Mouse (Mus musculus) hindbrain, embryonic 13.5 days (tissue): ENCODE measurements around the gene Csgalnact2. TPM values are rescaled to one million over a fixed set of nuclear protein-coding genes. Genes with fewer than 3 reads are reported as not detected.
A peak's percentile ranks its signal among the peaks of the same experiment; 100 is the strongest.

ENCODE experiments used
- ATAC-seq: fragments of 200-750 bp; cut with Nextera tagmentation; 2 replicates; pipeline ENCODE4 v1.8.0; 2017; ENCODE audit warnings: moderate TSS enrichment; ENCODE audit not compliant: low FRiP score
- H3K27ac ChIP-seq: fragments of 300-500 bp; sonication (generic); 2 replicates; pipeline ENCODE4 v1.5.1; 2015; ENCODE audit warnings: inconsistent platforms, mild to moderate bottlenecking, moderate library complexity
- H3K27me3 ChIP-seq: fragments of 300-500 bp; sonication (generic); 2 replicates; pipeline ENCODE4 v1.6.1; 2015; ENCODE audit warnings: mild to moderate bottlenecking, inconsistent platforms
- H3K36me3 ChIP-seq: fragments of 300-500 bp; sonication (generic); 2 replicates; pipeline ENCODE4 v1.6.1; 2015; ENCODE audit warnings: mild to moderate bottlenecking, inconsistent platforms
- H3K4me1 ChIP-seq: fragments of 300-500 bp; sonication (generic); replicated peaks from 2 replicates; pipeline ENCODE4 v1.6.1; 2015; ENCODE audit warnings: inconsistent platforms
- H3K4me2 ChIP-seq: fragments of 300-500 bp; sonication (generic); 2 replicates; pipeline ENCODE4 v1.6.1; 2015; ENCODE audit warnings: inconsistent platforms, mild to moderate bottlenecking, moderate library complexity
- H3K4me3 ChIP-seq: fragments of 300-500 bp; sonication (generic); 2 replicates; pipeline ENCODE4 v1.5.1; 2015; ENCODE audit warnings: mild to moderate bottlenecking, inconsistent platforms
- H3K9ac ChIP-seq: fragments of 300-500 bp; sonication (generic); 2 replicates; pipeline ENCODE4 v1.6.1; 2015; ENCODE audit warnings: mild to moderate bottlenecking, inconsistent platforms
- H3K9me3 ChIP-seq: fragments of 300-500 bp; sonication (generic); 2 replicates; pipeline ENCODE4 v1.6.1; 2016; ENCODE audit warnings: inconsistent platforms
- WGBS: fragments of 180-500 bp; shearing (Covaris S2); methylation state at CpG from one replicate; pipeline ENCODE4 v1.1.7; 2015; 5-methylcytosine and 5-hydroxymethylcytosine counted together
- polyA plus RNA-seq: library from polyadenylated mRNA; unstranded; fragments of >200 nt; fragmentation: Nextera tagmentation; extraction: Ambion mirVana; gene quantifications from 2 replicates; pipeline ENCODE4 v1.2.1, GENCODE M21; 2015

Csgalnact2 gene
- polyA plus RNA-seq, 1 experiment from 2014 or later: 9.5 TPM

DNA sequence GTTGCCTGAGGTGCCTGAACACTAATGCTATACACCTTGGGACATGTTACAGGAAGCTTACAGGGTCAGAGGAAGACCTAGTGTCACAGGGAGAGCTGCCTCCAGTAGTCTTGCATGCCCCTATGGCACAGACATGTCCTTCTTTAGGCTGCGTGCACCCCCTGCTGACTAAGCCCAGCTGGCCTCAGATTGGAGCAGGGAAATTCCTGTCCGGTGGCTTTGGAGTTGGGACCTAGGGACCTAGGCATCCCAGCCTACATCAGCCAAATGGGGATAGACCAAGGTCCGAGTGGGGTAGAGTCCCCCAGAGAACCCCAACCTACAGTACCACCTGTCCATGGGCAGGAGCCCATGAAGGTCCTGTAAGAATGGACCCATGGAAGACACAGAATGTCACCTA lies 56.6 kb downstream of the Csgalnact2 start:
- H3K4me3 ChIP-seq: no peak overlapping the region
- no peaks in the 10 kb centered on the region for H3K36me3 ChIP-seq
- 81% methylated on average over 3 of the region's 3 CpGs for WGBS
- no peak overlapping the region for H3K4me2 ChIP-seq
- H3K27me3 ChIP-seq: no peaks in the 10 kb centered on the region
- no peak for ATAC-seq
- no peak overlapping the region for H3K9ac ChIP-seq
- H3K27ac ChIP-seq: no peak overlapping the region
- H3K9me3 ChIP-seq: no peaks in the 10 kb centered on the region
- H3K4me1 ChIP-seq: peaks cover 13% of the 10 kb centered on the region

DNA sequence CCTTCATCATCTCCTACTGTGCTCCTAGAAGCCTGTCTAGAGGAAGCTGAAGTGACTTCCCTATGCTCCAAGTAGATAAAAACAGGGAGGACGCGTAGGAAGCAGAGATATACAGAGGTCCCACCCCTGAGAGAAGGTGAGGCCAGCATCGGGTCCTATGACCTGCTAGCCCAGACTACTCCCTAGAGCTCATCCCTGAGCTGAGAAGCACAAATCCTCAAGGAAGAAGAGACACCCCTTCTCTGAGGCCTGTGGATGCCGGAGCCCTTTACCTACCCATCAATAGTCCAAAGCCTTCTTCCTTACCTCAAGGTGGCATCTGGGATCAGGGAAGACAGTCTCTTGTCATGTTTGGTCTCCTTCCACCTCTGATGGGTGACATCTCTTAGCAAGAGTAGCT lies 58.2 kb downstream of the Csgalnact2 start:
- 94% methylated on average over 4 of the region's 4 CpGs for WGBS
- no peak for ATAC-seq
- no peak overlapping the region for H3K9ac ChIP-seq
- H3K4me1 ChIP-seq: peaks cover 22% of the 10 kb centered on the region
- no peak overlapping the region for H3K27ac ChIP-seq
- H3K4me2 ChIP-seq: no peak overlapping the region
- no peaks in the 10 kb centered on the region for H3K9me3 ChIP-seq
- H3K4me3 ChIP-seq: no peak overlapping the region
- 0 out of 2 replicates have a peak, but pooled peaks cover 2% of the 10 kb centered on the region for H3K27me3 ChIP-seq
- H3K36me3 ChIP-seq: no peaks in the 10 kb centered on the region

DNA sequence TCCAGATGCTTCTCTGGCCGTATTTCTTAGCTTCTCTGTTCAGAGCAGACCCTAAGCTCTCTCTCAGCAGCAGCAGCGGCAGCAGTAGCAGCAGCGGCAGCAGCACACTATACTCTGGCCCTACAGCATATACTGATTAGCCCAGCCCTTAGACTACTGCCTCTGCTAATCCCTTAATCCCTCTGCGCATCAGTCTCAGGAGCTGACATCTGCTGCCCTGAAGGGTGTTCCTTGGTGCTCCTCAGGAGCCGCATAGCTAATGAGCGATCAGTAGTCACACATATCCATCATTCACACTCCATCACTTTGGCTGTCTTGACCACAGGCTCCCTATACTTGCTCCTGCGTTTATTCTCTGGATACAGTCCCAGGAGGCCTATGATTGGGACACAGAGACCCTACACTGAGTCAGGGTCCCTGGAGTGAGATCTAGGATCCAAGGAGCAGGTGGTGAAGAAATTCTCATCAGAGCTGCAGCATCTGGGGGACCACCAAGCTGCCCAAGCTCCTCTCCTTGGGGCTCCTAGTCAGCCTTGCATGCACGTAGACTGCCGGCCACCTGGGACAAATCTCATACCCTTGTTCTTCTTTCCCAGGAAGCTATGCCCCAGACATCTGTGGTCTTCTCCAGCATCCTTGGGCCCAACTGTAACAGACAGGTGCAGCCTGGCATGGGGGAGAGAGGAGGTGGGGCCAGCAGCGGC lies 59.0 kb downstream of the Csgalnact2 start:
- no peaks in the 10 kb centered on the region for H3K36me3 ChIP-seq
- ATAC-seq: peak; percentile 45; the same call in 1 of the 2 replicates
- H3K4me2 ChIP-seq: no peak overlapping the region
- 56% methylated on average over 10 of the region's 10 CpGs for WGBS
- H3K27me3 ChIP-seq: 0 out of 2 replicates have a peak, but pooled peaks cover 2% of the 10 kb centered on the region
- no peak overlapping the region for H3K4me3 ChIP-seq
- peaks cover 22% of the 10 kb centered on the region for H3K4me1 ChIP-seq
- H3K9me3 ChIP-seq: no peaks in the 10 kb centered on the region
- no peak overlapping the region for H3K9ac ChIP-seq
- no peak overlapping the region for H3K27ac ChIP-seq

DNA sequence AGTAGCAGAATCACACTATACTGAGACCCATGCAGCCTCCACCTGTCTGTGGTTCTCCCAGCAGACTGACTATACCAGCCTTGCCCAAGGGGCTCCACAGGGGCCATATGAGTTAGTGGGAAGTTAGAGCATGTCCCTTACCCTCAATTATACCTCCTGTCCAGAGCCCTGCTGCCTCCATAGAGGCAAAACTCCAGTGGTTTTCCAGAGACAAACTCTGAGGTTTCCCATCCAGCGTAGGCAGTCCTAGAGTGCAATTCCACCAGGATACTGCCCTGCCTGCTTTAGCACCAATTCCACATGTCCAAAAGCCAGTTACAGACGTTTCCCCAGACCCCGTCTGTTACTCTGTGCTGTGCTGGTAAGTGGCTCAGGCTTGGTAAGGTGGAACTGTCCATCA lies 59.6 kb downstream of the Csgalnact2 start:
- 0 out of 2 replicates have a peak, but pooled peaks cover 2% of the 10 kb centered on the region for H3K27me3 ChIP-seq
- H3K4me1 ChIP-seq: peaks cover 26% of the 10 kb centered on the region
- no peak overlapping the region for H3K9ac ChIP-seq
- no peak overlapping the region for H3K27ac ChIP-seq
- H3K4me3 ChIP-seq: no peak overlapping the region
- no peak overlapping the region for H3K4me2 ChIP-seq
- 0 out of 2 replicates have a peak, but pooled peaks have one; percentile 8 for ATAC-seq
- H3K9me3 ChIP-seq: no peaks in the 10 kb centered on the region
- H3K36me3 ChIP-seq: no peaks in the 10 kb centered on the region
- WGBS: 66% methylated on average over 3 of the region's 3 CpGs

DNA sequence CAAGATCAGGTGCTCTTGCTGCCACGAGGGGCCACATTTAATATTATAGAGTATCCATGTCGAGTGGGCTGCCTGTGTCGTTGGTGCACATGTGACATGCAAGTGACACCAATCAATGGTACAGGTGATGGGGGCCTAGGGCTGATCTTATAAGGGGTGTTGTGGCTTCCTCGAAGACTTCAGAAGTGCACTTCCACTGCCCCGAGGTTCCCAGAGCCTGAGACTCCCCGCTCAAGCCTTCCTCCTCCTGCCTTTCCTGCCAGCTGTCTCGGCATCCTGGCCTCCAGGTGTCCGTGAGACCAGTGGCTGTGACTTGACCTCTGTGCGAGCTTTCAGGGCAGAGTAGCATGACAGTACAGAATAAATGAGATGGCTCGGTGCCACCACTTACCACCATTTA lies 60.2 kb downstream of the Csgalnact2 start:
- H3K27me3 ChIP-seq: 0 out of 2 replicates have a peak, but pooled peaks cover 2% of the 10 kb centered on the region
- H3K36me3 ChIP-seq: no peaks in the 10 kb centered on the region
- peaks cover 31% of the 10 kb centered on the region for H3K4me1 ChIP-seq
- H3K4me3 ChIP-seq: no peak overlapping the region
- H3K9ac ChIP-seq: no peak overlapping the region
- no peak for ATAC-seq
- WGBS: 66% methylated on average over 10 of the region's 10 CpGs
- no peak overlapping the region for H3K4me2 ChIP-seq
- no peaks in the 10 kb centered on the region for H3K9me3 ChIP-seq
- H3K27ac ChIP-seq: no peak overlapping the region

DNA sequence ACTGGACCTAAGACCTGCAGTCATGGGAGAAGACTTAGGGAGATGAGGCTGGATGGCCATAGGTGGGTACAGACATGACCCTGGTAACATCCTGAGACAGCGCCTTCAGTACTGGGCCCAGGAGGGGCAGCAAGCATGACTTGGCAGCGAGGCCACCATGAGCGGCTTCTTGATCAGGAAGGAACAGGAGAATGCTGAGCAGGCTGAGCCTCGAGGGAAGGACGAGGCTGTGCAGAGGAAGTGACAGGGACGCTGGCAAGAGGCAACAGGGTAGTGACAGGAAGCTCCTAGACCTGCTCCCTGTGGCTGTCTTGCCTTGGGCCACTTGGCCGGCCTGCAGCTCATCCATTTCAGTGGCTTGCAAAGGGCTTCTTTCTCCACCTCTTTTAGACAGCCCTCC lies 61.5 kb downstream of the Csgalnact2 start:
- ATAC-seq: no peak
- H3K9ac ChIP-seq: no peak overlapping the region
- H3K4me1 ChIP-seq: peaks cover 31% of the 10 kb centered on the region
- no peaks in the 10 kb centered on the region for H3K9me3 ChIP-seq
- H3K36me3 ChIP-seq: no peaks in the 10 kb centered on the region
- H3K27ac ChIP-seq: no peak overlapping the region
- no peak overlapping the region for H3K4me2 ChIP-seq
- 0 out of 2 replicates have a peak, but pooled peaks cover 2% of the 10 kb centered on the region for H3K27me3 ChIP-seq
- H3K4me3 ChIP-seq: no peak overlapping the region
- WGBS: 91% methylated on average over 7 of the region's 7 CpGs

DNA sequence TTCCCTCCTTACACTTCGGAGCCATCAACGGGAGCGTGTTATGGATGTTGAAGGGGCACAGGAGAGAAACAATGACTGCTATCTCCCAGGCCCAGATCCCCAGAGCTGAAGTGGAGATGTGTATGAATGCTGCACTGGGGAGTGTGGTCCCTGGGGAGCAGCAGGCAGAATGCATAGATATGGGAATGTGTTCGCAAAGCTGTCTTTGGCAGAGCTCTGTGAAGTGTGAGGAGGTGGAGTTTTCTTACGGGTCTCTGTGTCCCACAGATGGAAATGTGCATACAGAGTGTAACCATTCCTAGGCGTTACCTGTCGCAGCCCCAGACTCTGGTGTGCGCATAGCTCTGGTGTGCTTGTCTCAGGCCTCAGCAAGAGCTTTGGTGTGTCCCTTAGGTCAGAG lies 62.2 kb downstream of the Csgalnact2 start:
- Histone ChIP-seq H3K4me2 (no peak overlapping the region), H3K27ac (no peak overlapping the region), H3K9me3 (no peaks in the 10 kb centered on the region), H3K27me3 (0 out of 2 replicates have a peak, but pooled peaks cover 2% of the 10 kb centered on the region), H3K9ac (no peak overlapping the region), H3K4me3 (no peak overlapping the region), H3K36me3 (no peaks in the 10 kb centered on the region), H3K4me1 (peaks cover 31% of the 10 kb centered on the region)
- ATAC-seq: no peak
- 86% methylated on average over 8 of the region's 8 CpGs for WGBS

DNA sequence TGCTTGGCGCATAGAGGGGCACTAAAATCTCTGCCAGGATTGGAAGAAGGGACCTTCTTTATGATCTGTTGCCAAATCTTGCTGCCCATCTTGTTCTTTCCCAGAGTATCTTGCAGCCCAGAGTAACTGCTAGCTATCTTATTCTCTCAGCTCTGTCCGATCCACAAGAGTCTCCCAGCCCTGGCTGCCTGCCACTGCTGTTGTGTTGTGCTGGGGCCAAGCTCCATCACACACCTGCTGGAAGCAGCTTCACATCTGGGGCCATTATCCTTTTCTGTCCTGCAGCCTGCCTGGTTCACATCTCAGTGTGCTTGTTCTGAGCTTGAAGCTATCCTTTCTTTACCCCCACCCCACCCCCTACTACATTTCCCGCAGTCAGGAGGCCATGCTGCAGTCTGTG lies 62.7 kb downstream of the Csgalnact2 start:
- Histone ChIP-seq H3K9me3 (no peaks in the 10 kb centered on the region), H3K27ac (no peak overlapping the region), H3K4me2 (no peak overlapping the region), H3K27me3 (0 out of 2 replicates have a peak, but pooled peaks cover 2% of the 10 kb centered on the region), H3K4me1 (peaks cover 31% of the 10 kb centered on the region), H3K9ac (no peak overlapping the region), H3K36me3 (no peaks in the 10 kb centered on the region), H3K4me3 (no peak overlapping the region)
- no peak for ATAC-seq
- 73% methylated on average over 3 of the region's 3 CpGs for WGBS

DNA sequence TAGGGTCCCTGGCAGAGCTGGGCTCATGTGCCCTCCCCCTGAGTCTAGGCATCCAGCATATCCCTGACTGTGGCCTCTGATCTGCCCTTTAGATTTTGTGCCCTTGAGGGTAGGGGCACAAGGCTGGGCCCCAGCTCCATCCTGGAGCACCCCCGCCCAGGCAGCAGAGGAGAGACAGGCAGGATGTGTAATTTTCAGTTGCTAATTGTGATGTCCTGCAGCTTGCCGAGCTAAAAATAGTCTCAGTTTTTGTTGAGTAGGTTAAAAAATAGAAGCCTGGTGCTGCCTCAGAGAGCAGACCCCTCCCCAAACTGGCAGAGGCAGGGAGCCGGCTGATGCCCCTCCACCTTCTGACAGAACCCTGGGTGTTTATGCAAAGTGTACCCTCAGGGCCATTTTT lies 64.8 kb downstream of the Csgalnact2 start:
- H3K9ac ChIP-seq: peak overlapping the region; percentile 46; the same call in 1 of the 2 replicates
- WGBS: 61% methylated on average over 3 of the region's 3 CpGs
- no peaks in the 10 kb centered on the region for H3K9me3 ChIP-seq
- peaks cover 27% of the 10 kb centered on the region for H3K4me1 ChIP-seq
- no peaks in the 10 kb centered on the region for H3K36me3 ChIP-seq
- no peak overlapping the region for H3K4me2 ChIP-seq
- no peak overlapping the region for H3K27ac ChIP-seq
- H3K27me3 ChIP-seq: 0 out of 2 replicates have a peak, but pooled peaks cover 2% of the 10 kb centered on the region
- no peak for ATAC-seq
- H3K4me3 ChIP-seq: no peak overlapping the region

DNA sequence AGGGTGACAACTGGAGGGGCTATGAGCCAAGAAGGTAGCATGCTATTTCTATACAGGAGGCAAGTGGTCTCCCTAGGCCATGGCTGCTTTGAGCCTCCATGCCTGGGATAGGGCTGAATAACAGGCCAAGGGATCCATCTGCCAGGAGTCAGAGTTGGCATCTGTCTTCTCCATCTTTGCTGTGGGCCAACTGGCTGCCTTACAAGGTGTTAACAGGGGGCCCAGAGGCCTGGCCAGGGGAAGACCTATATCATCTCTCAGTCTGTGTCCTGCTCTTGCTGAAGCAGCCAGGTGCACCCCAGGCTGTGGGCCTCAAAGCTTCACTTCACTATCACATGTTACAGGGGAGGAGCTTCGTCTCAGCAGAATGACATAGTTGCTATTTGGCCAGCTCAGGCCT lies 66.8 kb downstream of the Csgalnact2 start:
- Histone ChIP-seq H3K4me1 (peaks cover 28% of the 10 kb centered on the region), H3K27ac (no peak overlapping the region), H3K36me3 (no peaks in the 10 kb centered on the region), H3K27me3 (peaks cover 15% of the 10 kb centered on the region), H3K4me2 (no peak overlapping the region), H3K9me3 (no peaks in the 10 kb centered on the region), H3K9ac (no peak overlapping the region), H3K4me3 (no peak overlapping the region)
- WGBS: 83% methylated on average over 1 of the region's 1 CpGs
- no peak for ATAC-seq

DNA sequence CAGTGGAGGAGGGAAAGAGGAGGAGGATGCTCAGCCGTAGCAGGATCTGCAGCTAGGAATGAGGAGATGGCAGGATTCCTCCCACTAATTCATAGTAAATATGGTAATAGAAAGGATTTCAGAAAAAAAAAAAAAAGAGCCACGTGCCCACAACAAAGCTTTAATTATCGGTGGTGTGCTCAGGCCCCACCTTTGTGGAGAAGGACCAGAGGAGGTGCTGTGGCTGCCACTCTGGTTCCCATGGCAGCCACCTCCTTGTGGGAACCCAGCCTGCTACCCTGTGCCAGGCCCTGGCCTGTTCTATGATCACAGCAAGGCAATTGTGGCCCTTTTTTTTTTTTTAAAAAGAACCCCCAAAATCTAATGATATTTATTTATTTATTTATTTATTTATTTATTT lies 67.5 kb downstream of the Csgalnact2 start:
- no peak overlapping the region for H3K27ac ChIP-seq
- ATAC-seq: no peak
- no peak overlapping the region for H3K4me3 ChIP-seq
- no peaks in the 10 kb centered on the region for H3K9me3 ChIP-seq
- peaks cover 29% of the 10 kb centered on the region for H3K4me1 ChIP-seq
- H3K9ac ChIP-seq: no peak overlapping the region
- 59% methylated on average over 3 of the region's 3 CpGs for WGBS
- H3K4me2 ChIP-seq: no peak overlapping the region
- peaks cover 19% of the 10 kb centered on the region for H3K27me3 ChIP-seq
- H3K36me3 ChIP-seq: no peaks in the 10 kb centered on the region

DNA sequence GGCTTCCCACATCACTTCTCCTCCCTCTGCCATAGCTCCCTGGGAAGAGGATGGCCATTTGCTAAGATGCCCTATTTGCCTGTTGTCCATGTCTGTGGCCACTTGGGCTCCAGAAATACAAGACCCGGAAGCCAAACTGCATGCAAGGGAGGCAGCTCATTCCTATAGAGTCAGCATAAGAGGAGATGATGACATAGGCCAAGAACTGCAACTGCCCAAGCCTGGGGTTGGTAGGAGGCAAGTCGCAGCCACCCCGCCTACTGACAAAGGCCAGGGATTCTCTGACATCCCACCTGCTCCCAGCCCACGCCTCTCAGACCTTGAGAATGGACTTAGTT lies 68.0 kb downstream of the Csgalnact2 start:
- Histone ChIP-seq H3K9ac (no peak overlapping the region), H3K4me3 (no peak overlapping the region), H3K4me2 (no peak overlapping the region), H3K27me3 (peaks cover 22% of the 10 kb centered on the region), H3K4me1 (peaks cover 31% of the 10 kb centered on the region), H3K9me3 (no peaks in the 10 kb centered on the region), H3K36me3 (no peaks in the 10 kb centered on the region), H3K27ac (no peak overlapping the region)
- WGBS: 91% methylated on average over 4 of the region's 4 CpGs
- ATAC-seq: no peak

DNA sequence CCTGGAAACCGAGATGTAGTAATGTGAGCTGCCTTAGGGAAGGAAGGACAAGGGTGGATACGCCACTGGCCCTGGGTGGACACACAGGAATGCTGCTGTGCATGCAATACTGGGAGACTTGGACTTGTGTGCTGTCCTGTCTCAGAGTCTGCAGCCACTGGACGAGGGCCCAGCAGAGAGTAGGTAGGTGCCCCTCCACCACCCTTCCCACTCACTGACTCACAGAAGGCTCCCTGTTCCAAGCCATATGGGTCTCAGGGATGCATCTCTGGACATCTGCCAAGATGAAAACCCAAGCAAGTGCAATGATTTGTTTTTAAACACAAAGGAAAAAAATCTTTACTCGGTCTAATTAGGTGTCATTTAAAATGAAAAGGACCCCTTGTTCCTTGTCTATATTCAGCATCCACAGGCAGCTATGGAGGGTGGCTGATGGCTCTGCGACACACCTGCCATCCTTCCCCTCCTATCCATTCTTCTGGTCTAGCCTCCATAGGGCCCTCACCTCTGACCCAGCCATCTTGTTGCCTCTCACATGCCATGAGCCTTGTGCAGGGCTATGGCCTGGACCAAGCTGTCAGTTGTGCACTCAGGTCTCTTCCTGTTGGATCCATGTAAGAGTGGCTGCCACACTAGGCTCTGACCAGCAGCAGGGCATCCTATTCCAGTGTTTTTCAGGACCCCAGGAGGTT lies 68.5 kb downstream of the Csgalnact2 start:
- H3K4me1 ChIP-seq: peaks cover 36% of the 10 kb centered on the region
- no peaks in the 10 kb centered on the region for H3K36me3 ChIP-seq
- H3K27ac ChIP-seq: no peak overlapping the region
- peaks cover 26% of the 10 kb centered on the region for H3K27me3 ChIP-seq
- H3K4me2 ChIP-seq: no peak overlapping the region
- H3K9me3 ChIP-seq: no peaks in the 10 kb centered on the region
- H3K9ac ChIP-seq: no peak overlapping the region
- H3K4me3 ChIP-seq: no peak overlapping the region
- 70% methylated on average over 5 of the region's 5 CpGs for WGBS
- no peak for ATAC-seq
